In genomic region chr2:69861485-69862091, GRCm38 (mm10) we compare ENCODE assay signal across 8 mouse cellular contexts. TPM values are rescaled to one million over a fixed set of nuclear protein-coding genes. Genes with fewer than 3 reads are reported as not detected.
DNase-seq lines count a peak whose midpoint lies in the region; ATAC-seq lines count a peak whose summit lies in the region.

TSS of gene Ssb (plus strand) at chr2:69861562.

- H3K9me3 ChIP-seq in intestine, embryonic 14.5 days (ENCODE audit: control insufficient read depth, low read length) = no peaks in the 10 kb centered on the region

- peak within 1 kb of the TSS; percentile 92 for H3K4me2 ChIP-seq in intestine, embryonic 14.5 days (ENCODE audit: low read length)

- peak; percentile 95 for DNase-seq in adipocyte (ENCODE audit: low spot score)
- DNase-seq in embryo, embryonic 10 days (ENCODE audit: low spot score) = peak; percentile 96
- peak; percentile 95 for DNase-seq in gastrocnemius, postnatal 14 days
- DNase-seq in intestine, embryonic 14.5 days (ENCODE audit: low spot score) = peak; percentile 91
- peak; percentile 93 to 95 for DNase-seq in left cerebral cortex, postnatal 14 days (ENCODE audit: low spot score in 2 of 2)
- DNase-seq in mesoderm, embryonic 11.5 days (ENCODE audit: low read depth, low spot score) = peak; percentile 95
- peak; percentile 90 for DNase-seq in right cerebral cortex, postnatal 36 days (ENCODE audit: low spot score in 2 of 2)
- DNase-seq in yolk sac, embryonic 10.5 days (ENCODE audit: low spot score) = peak; percentile 90

- peak within 1 kb of the TSS; percentile 98 for H3K9ac ChIP-seq in intestine, embryonic 14.5 days (ENCODE audit: low read length)

- intact Hi-C loops in gastrocnemius, postnatal 14 days (cut with DNase I; ENCODE audit: low total_unique reads) = no loop called here
- intact Hi-C loops in left cerebral cortex, postnatal 14 days (cut with DNase I) = loop anchor here (5.0 kb wide), 2 partner anchors 39 to 59 kb away; partner anchors contain the start of gene Klhl23

- peaks cover 7% of the 10 kb centered on the region for H3K4me1 ChIP-seq in intestine, embryonic 14.5 days (replicated peaks; ENCODE audit: control insufficient read depth, insufficient read depth, low read length)

- H3K27me3 ChIP-seq in intestine, embryonic 14.5 days (replicated peaks; ENCODE audit: control insufficient read depth, insufficient read depth, low read length) = no peaks in the 10 kb centered on the region

- peak within 1 kb of the TSS; percentile 83 for H3K4me3 ChIP-seq in intestine, embryonic 14.5 days (ENCODE audit: low read depth, low read length)

- H3K36me3 ChIP-seq in intestine, embryonic 14.5 days (ENCODE audit: control insufficient read depth, insufficient read depth, low read length) = peaks cover 18% of the 10 kb centered on the region

- peak within 1 kb of the TSS; percentile 89 for H3K27ac ChIP-seq in intestine, embryonic 14.5 days (ENCODE audit: low read depth)

- under 1% methylated on average over 65 of the region's 66 CpGs for WGBS in intestine, embryonic 14.5 days

- peak; percentile 95 for ATAC-seq in intestine, embryonic 14.5 days (replicated peaks; ENCODE audit: low FRiP score, low TSS enrichment, low read depth)

RNA-seq across cellular contexts. Expression of gene Ssb, which starts in this region (rescaled TPM):
- total RNA-seq in gastrocnemius, postnatal 14 days (2021) = 10 to 100 TPM; 67.5 to 78.6 TPM
- 277 and 312 TPM in 2 replicates for polyA plus RNA-seq in intestine, embryonic 14.5 days (2014; fragmentation: Nextera tagmentation; extraction: Ambion mirVana)
- 100 to 1,000 TPM; 121 to 139 TPM for total RNA-seq in left cerebral cortex, postnatal 14 days (2021)

Comparison
In these comparisons a context has a peak if more than half of its experiments do, and no peak if none do; other contexts are left out.
1. Peak in every context shown above with its lines: DNase-seq, ATAC-seq, H3K4me3 ChIP-seq and H3K27ac ChIP-seq.